Mouse (Mus musculus) lung, postnatal 0 days (tissue): ENCODE data around the gene Kcnj10. TPM values are rescaled to one million over a fixed set of nuclear protein-coding genes. Genes with fewer than 3 reads are reported as not detected.
A peak's percentile ranks its signal among the peaks of the same experiment; 100 is the strongest.

Source experiments
- ATAC-seq: fragments of 200-750 bp; cut with Nextera tagmentation; 2 replicates; pipeline ENCODE4 v1.8.0; 2017; ENCODE audit warnings: moderate library complexity
- DNase-seq: peaks from one replicate; pipeline ENCODE4 v3.0.0-alpha.2; 2016; ENCODE audit warnings: low spot score
- H3K27ac ChIP-seq: fragments of 300-500 bp; sonication (generic); 2 replicates; pipeline ENCODE4 v1.5.1; 2014; ENCODE audit warnings: antibody characterized with exemption, mild to moderate bottlenecking, low read length, mixed read lengths
- H3K27me3 ChIP-seq: fragments of 300-500 bp; sonication (generic); replicated peaks from 2 replicates; pipeline ENCODE4 v1.6.1; 2014; ENCODE audit warnings: low read length, mixed read lengths; ENCODE audit not compliant: insufficient read depth
- H3K36me3 ChIP-seq: fragments of 300-500 bp; sonication (generic); 2 replicates; pipeline ENCODE4 v1.6.1; 2014; ENCODE audit warnings: low read length, mixed read lengths; ENCODE audit not compliant: insufficient read depth
- H3K4me1 ChIP-seq: fragments of 300-500 bp; sonication (generic); 2 replicates; pipeline ENCODE4 v1.6.1; 2014; ENCODE audit warnings: antibody characterized with exemption, low read depth, low read length, mixed read lengths; ENCODE audit not compliant: insufficient read depth
- H3K4me2 ChIP-seq: fragments of 300-500 bp; sonication (generic); replicated peaks from 2 replicates; pipeline ENCODE4 v1.6.1; 2014; ENCODE audit warnings: low read depth, mild to moderate bottlenecking, low read length, moderate library complexity, mixed read lengths
- H3K4me3 ChIP-seq: fragments of 300-500 bp; sonication (generic); 2 replicates; pipeline ENCODE4 v1.5.1; 2014; ENCODE audit warnings: low read depth, low read length
- H3K9ac ChIP-seq: fragments of 300-500 bp; sonication (generic); replicated peaks from 2 replicates; pipeline ENCODE4 v1.6.1; 2014; ENCODE audit warnings: low read depth, mild to moderate bottlenecking
- H3K9me3 ChIP-seq: fragments of 300-500 bp; sonication (generic); 2 replicates; pipeline ENCODE4 v1.6.1; 2016; ENCODE audit warnings: low read length, mixed read lengths
- CTCF ChIP-seq: IDR thresholded peaks from 2 replicates; pipeline ENCODE4 v1.5.1; 2016; ENCODE audit warnings: antibody characterized with exemption, mild to moderate bottlenecking
- EP300 ChIP-seq: IDR thresholded peaks from 2 replicates; pipeline ENCODE4 v1.6.1; 2016; ENCODE audit warnings: antibody characterized with exemption, mild to moderate bottlenecking, control low read depth
- WGBS: fragments of 180-500 bp; shearing (Covaris S2); extraction: QIAGEN DNeasy Blood & Tissue Kit; methylation state at CpG from one replicate; pipeline ENCODE4 v1.1.7; 2014; 5-methylcytosine and 5-hydroxymethylcytosine counted together
- polyA plus RNA-seq: library from polyadenylated mRNA; unstranded; fragments of >200 nt; fragmentation: Nextera tagmentation; extraction: Ambion mirVana; gene quantifications from 2 replicates; pipeline ENCODE4 v1.2.1, GENCODE M21; 2015

Gene Kcnj10
- polyA plus RNA-seq, 1 experiment from 2014 or later, result 0.04 TPM

DNA sequence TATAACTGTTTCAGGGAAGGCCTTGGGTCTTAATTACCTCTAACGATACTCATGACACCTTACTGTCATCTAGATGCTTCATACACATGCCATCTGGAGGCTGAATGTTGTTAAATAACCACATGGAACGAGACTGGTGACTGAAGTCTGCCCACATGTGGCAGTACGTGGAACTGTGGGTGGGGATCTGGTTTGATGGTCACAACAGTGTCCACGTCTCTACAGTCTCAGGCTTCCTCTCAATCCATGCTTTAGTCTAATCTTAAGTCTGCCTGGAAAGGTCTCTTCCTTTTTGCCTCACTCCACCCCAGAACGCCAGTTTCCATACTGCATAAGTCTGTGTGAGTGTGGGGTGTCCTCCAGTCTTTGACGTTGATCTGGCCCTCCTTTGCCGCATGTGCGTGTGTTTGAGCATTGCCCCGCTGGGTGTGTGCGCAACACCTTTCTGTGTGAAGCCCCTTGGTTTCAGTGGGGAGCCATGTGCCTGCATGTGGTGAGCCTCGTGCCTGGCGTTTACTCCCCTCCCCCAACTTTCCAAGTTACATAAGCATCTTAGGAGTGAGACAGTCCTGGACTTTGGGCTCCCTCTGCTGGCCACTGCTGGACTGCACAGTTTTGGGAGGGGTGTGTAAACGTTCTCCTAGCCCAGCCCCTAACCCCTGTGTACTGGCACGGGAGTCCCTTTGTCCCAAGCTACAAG, 31.2 kb upstream of the Kcnj10 start:
- no peaks in the 10 kb centered on the region for H3K9me3 ChIP-seq
- no peaks in the 10 kb centered on the region for H3K36me3 ChIP-seq
- H3K4me3 ChIP-seq, result peak overlapping the region; percentile 16; the same call in 1 of the 2 replicates
- peak overlapping the region; percentile 98 for H3K27ac ChIP-seq
- TF ChIP-seq EP300 (peak; percentile 71), CTCF (peak; percentile 97)
- H3K4me1 ChIP-seq, result peaks cover 4% of the 10 kb centered on the region; the same call in 1 of the 2 replicates
- H3K27me3 ChIP-seq, result no peaks in the 10 kb centered on the region
- peak overlapping the region; percentile 59 for H3K4me2 ChIP-seq
- ATAC-seq (peak; percentile 57), DNase-seq (peak; percentile 96)
- WGBS, result 1% methylated on average over 14 of the region's 14 CpGs
- H3K9ac ChIP-seq, result 0 out of 2 replicates have a peak overlapping the region, but pooled peaks have one; percentile 3

DNA sequence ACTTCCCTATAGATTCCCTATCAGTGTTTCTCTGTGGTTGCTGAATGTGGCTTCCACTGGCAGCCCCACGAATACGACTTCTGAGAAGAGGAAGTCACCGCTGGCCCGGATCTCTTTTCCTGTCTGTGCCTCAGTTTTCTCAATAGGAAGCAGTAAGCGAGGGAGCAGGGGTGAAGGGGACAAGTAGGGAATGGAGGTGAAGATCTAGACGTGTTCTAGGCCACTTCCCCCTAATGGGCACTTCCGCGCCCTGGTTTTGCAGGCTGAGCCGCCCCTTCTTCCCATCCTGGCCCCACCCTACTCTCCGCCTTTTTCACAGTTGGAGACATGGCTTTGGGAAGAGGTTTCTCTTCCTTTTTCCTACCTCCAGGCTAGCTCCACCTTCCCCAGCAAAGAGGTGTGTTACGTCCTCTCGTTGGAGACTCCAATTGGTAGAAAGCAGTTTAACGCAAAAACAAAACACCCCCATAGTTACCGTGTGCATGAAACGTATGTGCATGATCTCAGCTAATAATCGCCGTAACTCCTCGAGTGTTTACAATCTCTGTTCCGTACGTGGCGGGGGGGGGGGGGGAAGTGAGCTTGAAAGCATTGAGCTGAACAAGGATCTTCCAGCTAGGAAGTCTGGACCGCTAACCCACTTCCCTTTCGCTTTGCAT, 29.6 kb upstream of the Kcnj10 start:
- no peaks in the 10 kb centered on the region for H3K27me3 ChIP-seq
- peak overlapping the region; percentile 63 for H3K9ac ChIP-seq
- peak overlapping the region; percentile 98 for H3K27ac ChIP-seq
- TF ChIP-seq CTCF (peak; percentile 41), EP300 (no peak; the same call in 1 of the 2 replicates)
- peaks cover 4% of the 10 kb centered on the region; the same call in 1 of the 2 replicates for H3K4me1 ChIP-seq
- peak overlapping the region; percentile 96 for H3K4me2 ChIP-seq
- ATAC-seq (peak; percentile 67), DNase-seq (peak; percentile 96)
- peak overlapping the region; percentile 63 for H3K4me3 ChIP-seq
- WGBS, result under 1% methylated on average over 23 of the region's 23 CpGs
- H3K9me3 ChIP-seq, result no peaks in the 10 kb centered on the region
- H3K36me3 ChIP-seq, result no peaks in the 10 kb centered on the region

DNA sequence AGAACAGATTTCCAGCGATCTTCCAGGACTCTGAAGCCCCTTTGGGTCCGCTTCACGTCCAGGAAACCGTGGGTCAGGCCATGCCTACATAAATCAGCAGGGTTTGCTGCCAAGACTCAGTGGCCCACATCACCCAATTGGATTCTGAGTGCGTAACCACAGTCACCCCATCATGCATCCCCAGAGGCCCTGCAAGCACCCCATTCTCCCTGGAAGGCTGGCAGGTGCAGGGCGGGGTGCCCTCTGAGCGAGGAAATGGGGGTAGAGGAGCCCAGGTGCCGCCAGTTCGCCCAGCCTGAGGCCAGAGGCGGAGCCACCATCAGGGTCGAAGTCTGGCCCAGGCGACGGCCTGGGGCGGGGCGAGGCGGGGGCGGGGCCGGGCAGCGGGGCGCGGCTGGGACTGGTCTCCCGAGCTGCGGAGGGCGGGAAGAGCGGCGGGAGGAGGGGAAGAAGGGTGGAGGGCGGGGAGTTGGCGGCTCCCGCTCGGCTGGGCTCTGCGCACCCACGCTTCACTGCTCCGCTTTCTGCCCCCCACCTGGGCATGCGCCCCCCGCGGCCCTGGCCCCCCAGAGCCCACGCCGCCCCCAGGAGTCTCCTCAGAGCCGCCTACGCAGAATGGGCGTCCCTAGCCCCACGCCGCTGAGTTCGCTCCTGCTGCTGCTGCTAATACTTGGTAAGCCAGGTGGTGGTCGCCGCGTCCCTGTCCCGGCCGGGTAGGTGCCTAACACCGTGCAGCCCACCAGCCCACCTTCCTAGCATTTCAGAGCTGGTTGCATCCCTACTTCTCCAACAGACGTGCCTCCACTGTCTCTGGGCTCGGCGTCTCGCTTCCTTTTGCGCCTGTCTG, 28.9 kb upstream of the Kcnj10 start:
- Histone ChIP-seq H3K9ac (peak overlapping the region; percentile 63), H3K9me3 (no peaks in the 10 kb centered on the region), H3K4me1 (peaks cover 4% of the 10 kb centered on the region; the same call in 1 of the 2 replicates), H3K4me2 (peak overlapping the region; percentile 96), H3K36me3 (no peaks in the 10 kb centered on the region), H3K4me3 (peak overlapping the region; percentile 63), H3K27me3 (no peaks in the 10 kb centered on the region), H3K27ac (peak overlapping the region; percentile 98)
- DNase-seq (peak; percentile 95), ATAC-seq (peak; percentile 83)
- under 1% methylated on average over 35 of the region's 55 CpGs for WGBS
- TF ChIP-seq CTCF (no peak), EP300 (no peak)

DNA sequence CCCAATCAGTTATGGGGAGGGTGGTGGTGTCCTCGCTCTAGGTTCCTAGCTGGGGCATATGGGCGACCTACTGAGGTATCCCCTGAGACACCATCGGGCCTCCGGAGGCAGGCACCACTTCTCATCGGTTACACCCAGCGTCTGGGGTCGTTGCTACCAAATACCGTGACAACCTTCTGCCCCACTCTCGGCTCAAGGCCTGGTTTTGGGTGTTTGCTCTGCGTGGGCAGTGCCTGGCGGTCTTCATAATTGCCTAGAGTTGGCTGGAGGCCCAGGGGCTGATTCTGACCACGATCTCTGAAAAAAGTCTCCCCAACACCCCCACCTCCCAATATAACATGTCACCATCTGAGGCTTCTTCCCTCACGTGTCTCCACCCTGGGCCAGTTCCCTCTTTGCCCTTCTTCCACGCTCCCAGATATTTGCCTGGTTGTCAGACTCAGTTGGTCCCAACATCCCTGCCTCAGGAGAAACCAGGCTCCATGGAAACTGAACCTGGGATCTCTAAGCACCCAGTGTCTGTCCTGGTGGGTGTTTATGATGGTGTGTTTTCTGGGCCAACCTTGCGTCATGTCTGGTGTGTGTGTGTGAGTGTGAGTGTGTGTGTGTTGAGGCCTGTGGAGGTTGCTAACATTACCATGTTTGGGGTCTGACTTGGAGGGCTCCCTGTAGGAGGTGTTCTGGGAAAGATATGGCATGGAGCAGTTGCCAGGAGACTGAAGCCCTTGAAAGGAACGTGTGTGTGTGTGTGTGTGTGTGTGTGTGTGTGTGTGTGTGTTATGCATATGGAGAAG, 28.0 kb upstream of the Kcnj10 start:
- H3K27me3 ChIP-seq, result no peaks in the 10 kb centered on the region
- WGBS, result 9% methylated on average over 16 of the region's 16 CpGs
- peak overlapping the region; percentile 63 for H3K4me3 ChIP-seq
- H3K27ac ChIP-seq, result no peak overlapping the region
- H3K9me3 ChIP-seq, result no peaks in the 10 kb centered on the region
- DNase-seq, result peak; percentile 35
- H3K4me2 ChIP-seq, result peak overlapping the region; percentile 96
- peak overlapping the region; percentile 63 for H3K9ac ChIP-seq
- TF ChIP-seq EP300 (no peak), CTCF (no peak)
- ATAC-seq, result no peak
- peaks cover 4% of the 10 kb centered on the region; the same call in 1 of the 2 replicates for H3K4me1 ChIP-seq
- H3K36me3 ChIP-seq, result no peaks in the 10 kb centered on the region

DNA sequence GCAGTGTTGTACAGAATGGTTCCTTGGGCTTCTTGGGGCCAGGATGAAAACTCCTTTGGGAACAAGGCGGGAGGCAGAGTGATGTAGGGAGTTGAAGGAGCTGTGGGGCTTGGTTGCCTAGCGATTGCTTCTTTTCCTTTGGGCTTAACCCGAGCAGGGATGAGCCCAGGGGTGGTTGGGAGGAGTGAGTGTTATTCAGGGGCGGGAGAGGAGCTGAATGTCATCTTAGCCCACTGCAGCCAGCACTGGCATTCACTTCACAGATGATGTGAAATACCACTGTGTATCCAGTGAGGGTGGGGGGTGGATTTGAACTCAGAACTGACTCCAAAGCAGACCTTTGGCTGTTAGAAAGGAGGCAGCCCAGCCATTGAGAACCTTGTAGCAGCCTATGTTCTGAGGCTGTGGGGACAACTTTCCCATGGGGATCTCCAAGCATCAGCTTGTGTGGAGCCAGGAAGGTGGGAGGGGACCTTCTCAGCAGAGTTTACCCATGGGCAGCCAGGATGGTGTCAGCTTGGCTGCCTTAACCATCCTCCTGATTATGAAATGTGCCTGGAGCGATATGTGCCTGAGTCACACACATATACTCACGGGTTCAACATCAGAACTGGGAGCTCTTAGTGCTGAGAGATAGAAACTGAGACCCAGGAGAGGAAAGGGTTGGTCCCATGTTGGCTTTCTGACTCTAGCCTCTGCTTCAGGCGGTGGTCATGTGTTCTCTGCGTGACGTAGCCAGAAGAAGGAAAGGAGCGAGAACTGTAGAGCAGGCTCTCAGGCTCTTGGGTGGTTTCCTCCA, 27.2 kb upstream of the Kcnj10 start:
- Histone ChIP-seq H3K27ac (no peak overlapping the region), H3K9ac (no peak overlapping the region), H3K4me2 (no peak overlapping the region), H3K4me3 (no peak overlapping the region), H3K27me3 (no peaks in the 10 kb centered on the region), H3K9me3 (no peaks in the 10 kb centered on the region), H3K4me1 (peaks cover 4% of the 10 kb centered on the region; the same call in 1 of the 2 replicates), H3K36me3 (no peaks in the 10 kb centered on the region)
- ATAC-seq, result no peak
- DNase-seq, result no peak
- 72% methylated on average over 10 of the region's 10 CpGs for WGBS
- TF ChIP-seq CTCF (no peak), EP300 (no peak)
